Mouse (Mus musculus): ENCODE results near the gene Pianp. TPM values are rescaled to one million over a fixed set of nuclear protein-coding genes. Genes with fewer than 3 reads are reported as not detected.

The Pianp gene
- polyA plus RNA-seq, 1 experiment from 2014 or later, result 6.9 TPM

DNA sequence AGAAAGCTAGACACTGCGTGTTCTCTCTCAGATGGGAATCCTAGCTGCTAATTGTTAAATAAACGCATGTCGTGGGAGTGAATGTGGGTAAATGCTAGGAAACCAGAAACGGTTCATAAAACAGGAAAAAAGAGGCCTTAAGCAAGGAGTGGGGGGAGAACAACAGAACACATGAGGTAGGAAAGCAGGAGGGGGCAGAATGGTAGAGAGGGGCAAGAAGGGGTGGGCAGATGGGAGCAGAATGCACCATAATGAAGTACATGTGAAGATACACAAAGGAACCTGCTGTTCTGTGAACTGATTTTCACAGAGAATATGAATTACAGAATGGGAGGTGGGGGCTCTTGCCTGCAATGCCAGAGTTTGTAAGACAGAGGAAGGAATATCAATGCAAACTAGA is 4.3 kb upstream of the Pianp start:
- Histone ChIP-seq H3K9ac (no peak overlapping the region), H3K4me3 (replicated peaks) (no peak overlapping the region), H3K4me1 (peaks cover 20% of the 10 kb centered on the region), H3K36me3 (replicated peaks) (no peaks in the 10 kb centered on the region), H3K4me2 (no peak overlapping the region), H3K27ac (no peak overlapping the region), H3K27me3 (peaks cover 58% of the 10 kb centered on the region), H3K9me3 (peaks cover 9% of the 10 kb centered on the region)
- WGBS, result 81% methylated on average over 4 of the region's 4 CpGs
- ATAC-seq (ENCODE audit: low FRiP score), result no peak

DNA sequence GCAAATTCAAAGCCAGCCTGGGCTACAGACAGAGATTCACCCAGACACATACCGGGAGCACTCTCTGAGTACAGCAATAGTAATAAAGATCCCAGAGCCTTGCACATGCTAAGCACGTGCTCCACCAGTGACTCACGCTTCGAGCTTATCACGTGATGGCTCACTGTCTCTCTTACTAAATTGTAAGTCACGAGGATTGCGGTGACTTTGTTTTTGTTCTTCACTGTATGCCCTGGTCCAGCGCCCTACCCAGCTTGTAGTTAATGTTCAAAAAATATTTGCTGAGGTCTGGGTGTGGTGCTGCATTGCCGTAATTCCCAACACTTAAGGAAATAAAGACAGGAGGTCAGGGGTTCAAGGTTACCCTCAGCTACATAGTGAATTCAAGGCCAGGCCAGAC is 3.1 kb upstream of the Pianp start:
- no peak overlapping the region for H3K9ac ChIP-seq
- peaks cover 30% of the 10 kb centered on the region for H3K4me1 ChIP-seq
- H3K27ac ChIP-seq, result no peak overlapping the region
- peaks cover 69% of the 10 kb centered on the region for H3K27me3 ChIP-seq
- H3K4me2 ChIP-seq, result no peak overlapping the region
- ATAC-seq (ENCODE audit: low FRiP score), result no peak
- H3K4me3 ChIP-seq (replicated peaks), result no peak overlapping the region
- WGBS, result 85% methylated on average over 9 of the region's 9 CpGs
- H3K9me3 ChIP-seq, result peaks cover 9% of the 10 kb centered on the region
- no peaks in the 10 kb centered on the region for H3K36me3 ChIP-seq (replicated peaks)

DNA sequence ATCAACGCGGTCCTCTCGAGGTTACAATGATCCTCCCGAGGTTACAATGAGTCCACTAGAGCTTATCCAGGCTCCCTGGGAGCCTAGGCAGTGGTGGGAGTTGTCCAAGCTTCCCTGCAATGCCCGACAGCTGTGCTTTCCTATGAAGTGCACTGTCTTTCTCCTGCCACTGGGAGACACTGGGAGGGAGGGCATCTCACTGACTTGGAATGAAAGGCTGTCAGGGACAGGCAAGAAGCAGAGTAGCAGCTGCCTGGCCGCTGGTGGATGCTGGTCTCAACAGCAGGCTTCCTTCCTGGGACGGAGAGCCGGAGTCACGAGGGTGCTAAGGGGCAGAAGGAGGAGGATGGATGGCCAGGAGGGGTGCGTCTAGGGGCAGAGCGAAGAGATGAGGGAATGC is 2.6 kb upstream of the Pianp start:
- Histone ChIP-seq H3K4me1 (peaks cover 30% of the 10 kb centered on the region), H3K4me3 (replicated peaks) (peak overlapping the region; percentile 9; the same call in 1 of the 2 replicates), H3K27me3 (peaks cover 75% of the 10 kb centered on the region), H3K9me3 (peaks cover 9% of the 10 kb centered on the region), H3K9ac (peak overlapping the region; percentile 47), H3K27ac (no peak overlapping the region), H3K36me3 (replicated peaks) (no peaks in the 10 kb centered on the region), H3K4me2 (peak overlapping the region; percentile 25; the same call in 1 of the 2 replicates)
- WGBS, result 7% methylated on average over 10 of the region's 11 CpGs
- no peak for ATAC-seq (ENCODE audit: low FRiP score)

DNA sequence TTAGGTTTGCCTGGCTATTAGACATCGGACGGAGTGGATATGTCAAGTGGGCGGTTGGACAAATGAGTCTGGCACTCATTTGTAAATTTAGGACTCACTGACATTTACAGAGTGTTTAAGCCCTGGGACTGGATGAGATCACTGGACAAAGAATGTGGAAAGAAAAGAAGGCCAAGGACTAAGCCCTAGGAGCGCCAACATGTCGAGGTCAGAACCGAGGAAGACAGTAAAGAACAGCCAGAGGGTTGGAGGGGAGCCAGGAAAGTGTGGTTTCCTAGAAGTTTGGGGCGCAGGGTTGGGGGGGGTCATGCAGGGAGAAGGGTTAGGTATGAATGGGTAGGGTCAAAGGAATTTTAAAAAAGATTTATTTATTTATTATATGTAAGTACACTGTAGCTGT is 1.2 kb upstream of the Pianp start:
- Histone ChIP-seq H3K4me1 (peaks cover 30% of the 10 kb centered on the region), H3K27me3 (peaks cover 88% of the 10 kb centered on the region), H3K9ac (no peak overlapping the region), H3K36me3 (replicated peaks) (no peaks in the 10 kb centered on the region), H3K27ac (no peak overlapping the region), H3K9me3 (peaks cover 2% of the 10 kb centered on the region; the same call in 1 of the 2 replicates), H3K4me2 (no peak overlapping the region), H3K4me3 (replicated peaks) (no peak overlapping the region)
- no peak for ATAC-seq (ENCODE audit: low FRiP score)
- 80% methylated on average over 7 of the region's 7 CpGs for WGBS

DNA sequence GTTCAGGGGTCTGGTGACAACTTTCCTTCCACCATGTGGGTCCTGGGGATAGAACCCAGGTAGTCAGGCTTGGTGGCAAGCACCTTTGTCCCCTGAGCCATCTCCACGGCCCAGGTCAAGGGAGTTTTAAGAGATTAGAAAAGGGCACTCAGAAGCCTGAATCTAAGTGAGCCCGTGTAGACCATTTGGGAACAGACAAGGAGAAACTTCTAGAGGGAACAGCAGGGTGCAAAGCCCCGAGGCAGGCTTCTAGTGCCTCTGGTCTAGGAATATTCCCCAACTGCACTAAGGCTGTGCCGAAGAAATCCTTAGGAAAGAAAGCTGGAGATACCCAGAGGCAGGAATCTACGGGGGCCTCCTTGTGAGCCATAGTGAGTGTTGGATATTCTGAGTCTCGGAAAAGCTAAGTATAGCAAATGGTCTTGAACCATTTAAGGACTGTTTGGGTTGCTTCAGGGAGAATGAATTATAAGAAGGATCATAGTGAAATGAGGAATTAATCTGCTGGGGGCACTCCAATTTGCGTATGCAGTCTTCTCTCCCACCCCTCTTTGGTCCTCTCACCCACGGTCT is 577 bp upstream of the Pianp start:
- H3K27ac ChIP-seq, result no peak overlapping the region
- H3K9ac ChIP-seq, result peak overlapping the region; percentile 80
- H3K27me3 ChIP-seq, result peaks cover 95% of the 10 kb centered on the region
- no peaks in the 10 kb centered on the region for H3K9me3 ChIP-seq
- peak overlapping the region; percentile 100 for H3K4me2 ChIP-seq
- H3K4me1 ChIP-seq, result peaks cover 30% of the 10 kb centered on the region
- no peaks in the 10 kb centered on the region for H3K36me3 ChIP-seq (replicated peaks)
- ATAC-seq (ENCODE audit: low FRiP score), result no peak
- H3K4me3 ChIP-seq (replicated peaks), result peak overlapping the region; percentile 65
- WGBS, result 43% methylated on average over 8 of the region's 8 CpGs

DNA sequence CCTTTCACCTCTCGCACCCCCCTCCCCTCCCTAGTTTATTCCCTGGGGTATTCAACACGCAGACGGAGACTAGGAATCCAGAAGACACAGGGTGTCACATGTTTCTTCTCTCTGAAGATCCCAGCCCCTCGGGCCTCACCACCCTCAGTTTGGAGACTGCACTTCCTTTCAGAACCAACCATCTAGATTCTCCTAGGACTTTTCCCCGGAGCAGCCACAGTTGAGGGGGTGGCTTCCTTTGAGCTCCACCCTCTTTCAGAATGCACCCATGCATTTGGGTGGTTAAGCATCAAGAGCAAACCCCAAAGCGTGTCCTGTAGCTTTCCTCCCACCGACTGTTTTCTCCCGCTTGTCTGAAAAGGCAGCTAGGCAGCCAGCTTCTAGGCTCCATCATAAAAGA is 1.6 kb downstream of the Pianp start:
- H3K4me1 ChIP-seq, result peaks cover 30% of the 10 kb centered on the region
- H3K4me2 ChIP-seq, result peak overlapping the region; percentile 100
- H3K4me3 ChIP-seq (replicated peaks), result peak overlapping the region; percentile 65
- H3K36me3 ChIP-seq (replicated peaks), result no peaks in the 10 kb centered on the region
- 0 out of 2 replicates have a peak overlapping the region, but pooled peaks have one; percentile 80 for H3K9ac ChIP-seq
- 10% methylated on average over 8 of the region's 8 CpGs for WGBS
- H3K9me3 ChIP-seq, result no peaks in the 10 kb centered on the region
- ATAC-seq (ENCODE audit: low FRiP score), result no peak
- peaks cover 97% of the 10 kb centered on the region for H3K27me3 ChIP-seq
- H3K27ac ChIP-seq, result no peak overlapping the region

DNA sequence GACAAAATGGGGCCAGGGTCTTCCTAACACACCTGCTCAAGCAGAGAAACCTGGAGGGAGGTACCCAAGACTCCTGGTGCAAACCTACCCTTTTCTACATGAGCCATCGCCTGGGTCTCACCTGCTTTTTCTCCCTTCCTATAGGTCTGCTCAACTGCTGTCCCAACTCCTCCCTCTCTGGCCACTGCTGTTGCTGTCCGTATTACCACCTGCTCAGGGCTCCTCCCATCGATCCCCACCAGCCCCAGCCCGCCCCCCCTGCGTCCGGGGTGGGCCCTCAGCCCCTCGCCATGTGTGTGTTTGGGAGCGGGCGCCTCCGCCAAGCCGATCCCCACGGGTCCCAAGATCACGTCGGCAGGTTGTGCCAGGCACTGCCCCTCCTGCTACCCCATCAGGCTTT is 2.6 kb downstream of the Pianp start:
- no peak for ATAC-seq (ENCODE audit: low FRiP score)
- H3K36me3 ChIP-seq (replicated peaks), result no peaks in the 10 kb centered on the region
- no peak overlapping the region for H3K27ac ChIP-seq
- peaks cover 95% of the 10 kb centered on the region for H3K27me3 ChIP-seq
- WGBS, result 51% methylated on average over 14 of the region's 14 CpGs
- no peaks in the 10 kb centered on the region for H3K9me3 ChIP-seq
- no peak overlapping the region for H3K4me2 ChIP-seq
- H3K4me1 ChIP-seq, result peaks cover 32% of the 10 kb centered on the region
- no peak overlapping the region for H3K9ac ChIP-seq
- H3K4me3 ChIP-seq (replicated peaks), result no peak overlapping the region

DNA sequence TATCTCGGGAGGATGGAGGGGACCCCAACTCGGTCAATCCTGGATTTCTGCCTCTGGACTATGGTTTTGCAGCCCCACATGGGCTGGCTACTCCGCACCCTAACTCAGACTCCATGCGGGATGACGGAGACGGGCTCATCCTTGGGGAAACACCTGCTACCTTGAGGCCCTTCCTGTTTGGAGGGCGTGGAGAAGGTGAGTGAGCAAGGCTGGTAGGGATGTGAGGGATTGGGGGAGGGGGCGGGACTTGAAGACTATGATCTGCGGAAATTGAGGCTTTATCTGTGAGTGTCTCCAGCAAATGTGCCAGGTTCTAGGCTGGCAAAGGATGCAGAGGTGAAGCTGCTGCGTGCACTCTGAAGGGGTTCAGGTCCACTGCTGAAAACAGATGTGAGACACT is 3.1 kb downstream of the Pianp start:
- 37% methylated on average over 10 of the region's 10 CpGs for WGBS
- H3K4me3 ChIP-seq (replicated peaks), result no peak overlapping the region
- no peak for ATAC-seq (ENCODE audit: low FRiP score)

DNA sequence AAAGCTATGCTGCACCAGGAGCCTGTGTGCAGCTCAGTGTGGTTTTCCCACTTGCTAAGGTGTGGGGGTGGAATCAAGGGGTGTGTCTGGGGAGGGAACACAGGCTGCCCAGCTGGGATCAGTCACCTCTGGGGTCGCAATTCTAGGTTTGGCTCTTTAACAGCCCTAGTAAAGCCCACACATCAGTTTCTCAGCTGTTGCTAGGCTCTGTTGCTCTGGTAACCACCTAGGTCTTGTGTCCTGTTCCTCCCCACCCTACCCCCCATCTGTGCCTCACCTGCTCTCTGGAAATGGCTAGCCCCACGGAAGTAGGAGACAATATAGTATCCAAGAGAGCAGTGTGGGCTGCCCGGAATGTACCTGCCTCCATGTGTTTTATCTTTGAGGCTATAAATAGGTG is 7.2 kb downstream of the Pianp start:
- H3K4me3 ChIP-seq (replicated peaks), result no peak overlapping the region
- H3K4me2 ChIP-seq, result no peak overlapping the region
- H3K9ac ChIP-seq, result no peak overlapping the region
- no peak overlapping the region for H3K27ac ChIP-seq
- peaks cover 20% of the 10 kb centered on the region for H3K4me1 ChIP-seq
- ATAC-seq (ENCODE audit: low FRiP score), result no peak
- no peaks in the 10 kb centered on the region for H3K36me3 ChIP-seq (replicated peaks)
- 64% methylated on average over 3 of the region's 3 CpGs for WGBS
- H3K27me3 ChIP-seq, result peaks cover 50% of the 10 kb centered on the region
- H3K9me3 ChIP-seq, result no peaks in the 10 kb centered on the region

More for the DNA sequence above, 3.1 kb downstream of the Pianp start:
- H3K36me3 ChIP-seq (replicated peaks), result no peaks in the 10 kb centered on the region
- H3K4me2 ChIP-seq, result no peak overlapping the region
- H3K9me3 ChIP-seq, result no peaks in the 10 kb centered on the region
- no peak overlapping the region for H3K9ac ChIP-seq
- H3K4me1 ChIP-seq, result peaks cover 31% of the 10 kb centered on the region
- H3K27me3 ChIP-seq, result peaks cover 91% of the 10 kb centered on the region
- H3K27ac ChIP-seq, result no peak overlapping the region

DNA sequence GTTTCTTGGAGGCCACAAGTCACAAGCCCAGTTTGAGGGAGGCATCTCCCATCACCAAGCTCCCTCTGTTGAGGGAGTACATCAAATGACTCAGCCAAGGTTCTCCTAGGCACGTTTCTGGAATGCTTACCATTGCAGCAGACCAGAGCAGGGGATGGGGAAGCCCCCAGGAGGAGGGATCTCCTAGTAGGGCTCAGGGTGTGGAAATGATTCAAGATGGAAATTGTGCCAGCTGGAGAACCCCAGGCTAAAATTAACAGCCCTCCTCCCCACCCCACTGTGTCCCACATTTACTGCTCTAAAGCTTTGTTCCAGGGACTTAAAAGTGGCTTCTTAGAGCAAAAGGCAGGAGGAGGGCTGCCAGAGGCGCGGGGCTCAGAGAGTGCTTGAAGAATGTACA is 8.6 kb downstream of the Pianp start:
- ATAC-seq (ENCODE audit: low FRiP score), result no peak
- no peaks in the 10 kb centered on the region for H3K36me3 ChIP-seq (replicated peaks)
- H3K9ac ChIP-seq, result no peak overlapping the region
- peaks cover 25% of the 10 kb centered on the region for H3K4me1 ChIP-seq
- no peaks in the 10 kb centered on the region for H3K9me3 ChIP-seq
- no peak overlapping the region for H3K4me2 ChIP-seq
- no peak overlapping the region for H3K4me3 ChIP-seq (replicated peaks)
- peaks cover 36% of the 10 kb centered on the region for H3K27me3 ChIP-seq
- no peak overlapping the region for H3K27ac ChIP-seq
- WGBS, result 48% methylated on average over 3 of the region's 3 CpGs

DNA sequence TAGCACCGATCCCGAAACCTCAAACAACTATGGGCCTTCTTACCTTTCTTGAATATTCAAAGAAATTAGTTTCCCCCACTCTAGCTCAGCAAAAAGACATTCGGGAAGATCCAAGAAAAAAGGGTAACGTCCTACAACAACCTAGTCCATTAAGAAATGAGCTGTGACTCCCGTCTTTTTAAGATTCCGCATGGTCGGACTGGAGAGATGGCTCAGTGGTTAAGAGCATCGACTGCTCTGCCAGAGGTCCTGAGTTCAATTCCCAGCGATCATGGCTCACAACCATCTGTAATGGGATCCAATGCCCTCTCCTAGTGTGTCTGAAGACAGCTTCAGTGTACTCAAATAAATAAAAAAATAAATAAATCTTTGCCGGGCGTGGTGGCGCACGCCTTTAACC is 11.6 kb downstream of the Pianp start:
- peak overlapping the region; percentile 88 for H3K4me2 ChIP-seq
- peak overlapping the region; percentile 68 for H3K9ac ChIP-seq
- H3K4me1 ChIP-seq, result peaks cover 47% of the 10 kb centered on the region
- no peak for ATAC-seq (ENCODE audit: low FRiP score)
- 48% methylated on average over 13 of the region's 13 CpGs for WGBS
- peaks cover 8% of the 10 kb centered on the region for H3K27me3 ChIP-seq
- no peaks in the 10 kb centered on the region for H3K9me3 ChIP-seq
- H3K36me3 ChIP-seq (replicated peaks), result peaks cover 22% of the 10 kb centered on the region
- peak overlapping the region; percentile 97 for H3K4me3 ChIP-seq (replicated peaks)
- H3K27ac ChIP-seq, result peak overlapping the region; percentile 99

DNA sequence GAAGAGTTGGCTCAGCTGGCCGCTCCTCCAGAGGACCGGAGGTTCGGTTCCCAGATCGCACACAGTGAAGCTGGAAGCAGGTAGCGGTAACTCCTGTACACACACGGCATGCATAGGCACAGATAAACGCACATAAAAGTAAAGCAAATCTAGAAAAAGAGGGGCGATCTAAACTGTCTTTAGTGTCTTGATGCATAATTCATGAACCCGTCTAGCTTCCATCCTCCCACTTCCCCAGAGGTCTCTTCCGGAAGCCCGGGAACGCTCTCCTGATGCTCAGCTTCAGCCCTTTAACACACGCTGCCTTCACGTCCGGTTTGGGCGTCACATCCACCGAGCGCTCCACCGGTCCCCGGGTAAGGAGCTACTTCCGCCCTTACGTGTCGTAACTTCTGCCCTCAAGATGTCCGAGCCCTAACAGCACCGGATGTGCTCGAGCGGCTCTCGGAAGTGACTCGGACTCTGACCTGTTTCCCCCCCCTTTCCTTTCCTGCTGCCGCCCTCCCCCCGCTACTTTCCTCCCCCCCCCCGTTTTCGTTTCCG is 12.2 kb downstream of the Pianp start:
- Histone ChIP-seq H3K36me3 (replicated peaks) (peaks cover 25% of the 10 kb centered on the region), H3K4me3 (replicated peaks) (peak overlapping the region; percentile 97), H3K9me3 (no peaks in the 10 kb centered on the region), H3K27ac (peak overlapping the region; percentile 99), H3K4me2 (peak overlapping the region; percentile 88), H3K4me1 (peaks cover 44% of the 10 kb centered on the region), H3K27me3 (peaks cover 2% of the 10 kb centered on the region; the same call in 1 of the 2 replicates), H3K9ac (peak overlapping the region; percentile 96)
- under 1% methylated on average over 33 of the region's 34 CpGs for WGBS
- peak; percentile 98 for ATAC-seq (ENCODE audit: low FRiP score)

DNA sequence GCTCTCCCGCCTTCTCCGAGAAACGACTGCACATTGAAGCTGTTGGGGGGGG is 12.5 kb downstream of the Pianp start, which contains the start of gene Zfp384:
TSS of gene Zfp384 (plus strand) at position 17 of the 52 bp plus-strand sequence.
- WGBS, result 0% methylated on average over 3 of the region's 3 CpGs
- H3K36me3 ChIP-seq (replicated peaks), result peaks cover 28% of the 10 kb centered on the region
- H3K27ac ChIP-seq, result peak within 1 kb of the TSS; percentile 99
- H3K4me2 ChIP-seq, result peak within 1 kb of the TSS; percentile 88
- H3K4me3 ChIP-seq (replicated peaks), result peak within 1 kb of the TSS; percentile 97
- ATAC-seq (ENCODE audit: low FRiP score), result no peak
- no peaks in the 10 kb centered on the region for H3K27me3 ChIP-seq
- H3K4me1 ChIP-seq, result peaks cover 41% of the 10 kb centered on the region
- H3K9me3 ChIP-seq, result no peaks in the 10 kb centered on the region
- H3K9ac ChIP-seq, result peak within 1 kb of the TSS; percentile 96
